Mouse (Mus musculus) adrenal gland, postnatal 14 days (tissue): Measurements from ENCODE around the gene Olfr372. TPM values are rescaled to one million over a fixed set of nuclear protein-coding genes. Genes with fewer than 3 reads are reported as not detected.
A peak's percentile ranks its signal among the peaks of the same experiment; 100 is the strongest.
"Not testable (repeated sequence)": the region's sequence is repeated elsewhere in the genome, so short reads cannot be mapped to it uniquely, and the experiment has no call there.

Source experiments
- DNase-seq: peaks from one replicate; pipeline ENCODE4 v3.0.0; 2021; ENCODE audit warnings: mixed read lengths
- long read RNA-seq, 2 experiments: library from polyadenylated mRNA; stranded (forward); transcript quantifications; one replicate each; pipeline ENCODE4 v2.0.0; 2021
- total RNA-seq: library from RNA; stranded (reverse); gene quantifications from 2 replicates; pipeline ENCODE4 v1.2.3, GENCODE M21; 2021

Olfr372 gene
- not detected in 2 replicates for total RNA-seq
- long read RNA-seq, experiment 1, result 0 reads
- long read RNA-seq, experiment 2, result 0 reads

- not testable (repeated sequence) for DNase-seq
These were observed at the start of gene Olfr372 for GRCm38 (mm10) chr8:72040918-72041317. TSS of gene Olfr372 (plus strand) at chr8:72041218.

- DNase-seq, result no peak
These were observed 41.6 kb upstream of the Olfr372 start for GRCm38 (mm10) chr8:71999434-71999833.

- DNase-seq, result no peak
These were observed 40.8 kb upstream of the Olfr372 start for GRCm38 (mm10) chr8:72000223-72000622.

- no peak for DNase-seq
These were observed 38.1 kb upstream of the Olfr372 start for GRCm38 (mm10) chr8:72002942-72003341.

GRCm38 (mm10) chr8:72005912-72006311, 35.1 kb upstream of the Olfr372 start:
- no peak for DNase-seq

GRCm38 (mm10) chr8:72006763-72007162, 34.3 kb upstream of the Olfr372 start:
- no peak for DNase-seq

- DNase-seq, result peak; percentile 48
These were observed 32.8 kb upstream of the Olfr372 start for GRCm38 (mm10) chr8:72008134-72008641.

GRCm38 (mm10) chr8:72009473-72009872, 31.5 kb upstream of the Olfr372 start, which contains the start of gene Cyp4f18:
TSS of gene Cyp4f18 (minus strand) at chr8:72009626.
- DNase-seq, result peak; percentile 30

GRCm38 (mm10) chr8:72013506-72014228, 27.4 kb upstream of the Olfr372 start:
- DNase-seq, result peak; percentile 49

- not testable (repeated sequence) for DNase-seq
These were observed 23.7 kb upstream of the Olfr372 start for GRCm38 (mm10) chr8:72017339-72017738.

- DNase-seq, result peak; percentile 29
These were observed 22.9 kb upstream of the Olfr372 start for GRCm38 (mm10) chr8:72018141-72018540.

- DNase-seq, result not testable (repeated sequence)
These were observed 22.0 kb upstream of the Olfr372 start for GRCm38 (mm10) chr8:72019022-72019421.

- DNase-seq, result no peak
These were observed 21.2 kb upstream of the Olfr372 start for GRCm38 (mm10) chr8:72019816-72020215.

- not testable (repeated sequence) for DNase-seq
These were observed 16.1 kb upstream of the Olfr372 start for GRCm38 (mm10) chr8:72024886-72025285.

- DNase-seq, result peak; percentile 73
These were observed 8.1 kb upstream of the Olfr372 start for GRCm38 (mm10) chr8:72032926-72033325.

GRCm38 (mm10) chr8:72042493-72042892, 1.5 kb downstream of the Olfr372 start:
- DNase-seq, result no peak

GRCm38 (mm10) chr8:72054633-72055032, 13.6 kb downstream of the Olfr372 start:
- DNase-seq, result not testable (repeated sequence)

GRCm38 (mm10) chr8:72057643-72058042, 16.6 kb downstream of the Olfr372 start:
- not testable (repeated sequence) for DNase-seq

GRCm38 (mm10) chr8:72066819-72067399, 25.9 kb downstream of the Olfr372 start:
- not testable (repeated sequence) for DNase-seq

- DNase-seq, result not testable (repeated sequence)
These were observed 41.9 kb downstream of the Olfr372 start, which contains the start of gene Olfr373 for GRCm38 (mm10) chr8:72082877-72083276. TSS of gene Olfr373 (plus strand) at chr8:72083177.

GRCm38 (mm10) chr8:72084744-72085143, 43.7 kb downstream of the Olfr372 start:
- DNase-seq, result no peak

GRCm38 (mm10) chr8:72087611-72088010, 46.6 kb downstream of the Olfr372 start:
- DNase-seq, result not testable (repeated sequence)

- not testable (repeated sequence) for DNase-seq
These were observed 55.7 kb downstream of the Olfr372 start for GRCm38 (mm10) chr8:72096721-72097120.
